Mouse (Mus musculus) inflammation-experienced regulatory T-cells, adult 16 weeks (primary cell): ENCODE results near the gene Zfp207. TPM values are rescaled to one million over a fixed set of nuclear protein-coding genes. Genes with fewer than 3 reads are reported as not detected.

Experiments
- polyA plus RNA-seq: library from polyadenylated mRNA; unstranded; fragments of 100-300 nt; shearing (Covaris generic); gene quantifications from one replicate; pipeline ENCODE4 v1.2.1, GENCODE M21; 2017

Gene Zfp207
- 293 TPM for polyA plus RNA-seq

GRCm38 (mm10) chr11:80383019-80383625 lies at the start of gene Zfp207:
TSS of gene Zfp207 (plus strand) at chr11:80383279.

GRCm38 (mm10) chr11:80377712-80378451 lies 5.2 kb upstream of the Zfp207 start, which contains the start of gene 5730455P16Rik:
TSS of gene 5730455P16Rik (minus strand) at chr11:80378034.

GRCm38 (mm10) chr11:80428381-80429008 lies 45.4 kb downstream of the Zfp207 start, which contains the start of gene Psmd11:
TSS of gene Psmd11 (plus strand) at chr11:80428615.

Other genes with a start within 250 kb of the Zfp207 start
- gene Tefm, start 241.1 kb upstream of the Zfp207 start, polyA plus RNA-seq = 26.4 TPM
- 0.22 TPM for gene Adap2, start 229.2 kb upstream of the Zfp207 start, polyA plus RNA-seq
- 21.4 TPM for gene Rnf135, start 199.4 kb upstream of the Zfp207 start, polyA plus RNA-seq
- 34.8 TPM for gene Rhot1, start 174.3 kb upstream of the Zfp207 start, polyA plus RNA-seq
- gene Rhbdl3, start 82.4 kb upstream of the Zfp207 start, polyA plus RNA-seq = 0.87 TPM
- gene 5730455P16Rik, start 5.2 kb upstream of the Zfp207 start, polyA plus RNA-seq = 17.5 TPM
- gene Psmd11, start 45.3 kb downstream of the Zfp207 start, polyA plus RNA-seq = 208 TPM
- 0.60 TPM for gene Cdk5r1, start 93.7 kb downstream of the Zfp207 start, polyA plus RNA-seq